Mouse (Mus musculus): ENCODE data around the gene Dclre1b. TPM values are rescaled to one million over a fixed set of nuclear protein-coding genes. Genes with fewer than 3 reads are reported as not detected.

Gene Dclre1b
- polyA plus RNA-seq, 1 experiment from 2014 or later = 29.8 TPM

- Histone ChIP-seq H3K27ac (ENCODE audit: low read length) (no peak overlapping the region), H3K4me3 (ENCODE audit: low read length) (no peak overlapping the region), H3K27me3 (ENCODE audit: insufficient read depth, low read length) (no peaks in the 10 kb centered on the region), H3K9me3 (ENCODE audit: low read length) (no peaks in the 10 kb centered on the region), H3K4me1 (ENCODE audit: insufficient read depth, low read length) (no peaks in the 10 kb centered on the region), H3K9ac (replicated peaks; ENCODE audit: low read length) (no peak overlapping the region), H3K36me3 (ENCODE audit: insufficient read depth, low read length) (peaks cover 65% of the 10 kb centered on the region), H3K4me2 (replicated peaks; ENCODE audit: low read depth, low read length) (no peak overlapping the region)
- WGBS = 81% methylated on average over 3 of the region's 3 CpGs
- ATAC-seq (ENCODE audit: low FRiP score, low TSS enrichment) = no peak
These were observed 53.9 kb downstream of the Dclre1b start for GRCm38 (mm10) chr3:103755351-103755750.

GRCm38 (mm10) chr3:103751558-103751957 lies 57.7 kb downstream of the Dclre1b start:
- no peak for ATAC-seq (ENCODE audit: low FRiP score, low TSS enrichment)
- peaks cover 66% of the 10 kb centered on the region for H3K36me3 ChIP-seq (ENCODE audit: insufficient read depth, low read length)

More at GRCm38 (mm10) chr3:103751558-103751957, 57.7 kb downstream of the Dclre1b start:
- WGBS = 90% methylated on average over 2 of the region's 2 CpGs
- H3K4me1 ChIP-seq (ENCODE audit: insufficient read depth, low read length) = no peaks in the 10 kb centered on the region
- H3K4me2 ChIP-seq (replicated peaks; ENCODE audit: low read depth, low read length) = no peak overlapping the region
- no peak overlapping the region for H3K4me3 ChIP-seq (ENCODE audit: low read length)
- no peaks in the 10 kb centered on the region for H3K27me3 ChIP-seq (ENCODE audit: insufficient read depth, low read length)
- H3K27ac ChIP-seq (ENCODE audit: low read length) = no peak overlapping the region
- no peak overlapping the region for H3K9ac ChIP-seq (replicated peaks; ENCODE audit: low read length)
- H3K9me3 ChIP-seq (ENCODE audit: low read length) = no peaks in the 10 kb centered on the region

Other genes with a start within 250 kb of the Dclre1b start
- 0.10 and 0.17 TPM in 2 replicates for gene Syt6, start 234.2 kb downstream of the Dclre1b start, polyA plus RNA-seq (2015; fragmentation: Nextera tagmentation; extraction: Ambion mirVana)
- 0.15 and 0.39 TPM in 2 replicates for gene Atg4a-ps, start 163.4 kb downstream of the Dclre1b start, polyA plus RNA-seq (2015; fragmentation: Nextera tagmentation; extraction: Ambion mirVana)
- 62.0 and 63.8 TPM in 2 replicates for gene Olfml3, start 71.4 kb downstream of the Dclre1b start, polyA plus RNA-seq (2015; fragmentation: Nextera tagmentation; extraction: Ambion mirVana)
- gene Gm10964, start 70.1 kb downstream of the Dclre1b start, polyA plus RNA-seq (2015; fragmentation: Nextera tagmentation; extraction: Ambion mirVana) = not detected in 2 replicates
- 10.3 and 11.3 TPM in 2 replicates for gene Hipk1, start 17.9 kb downstream of the Dclre1b start, polyA plus RNA-seq (2015; fragmentation: Nextera tagmentation; extraction: Ambion mirVana)
- gene Ap4b1, start 76 bp upstream of the Dclre1b start, polyA plus RNA-seq (2015; fragmentation: Nextera tagmentation; extraction: Ambion mirVana) = 22.3 and 22.8 TPM in 2 replicates
- 0.11 TPM in 1 of 2 replicates, not detected in the other for gene Gm43064, start 129 bp upstream of the Dclre1b start, polyA plus RNA-seq (2015; fragmentation: Nextera tagmentation; extraction: Ambion mirVana)
- 0.14 TPM in 1 of 2 replicates, not detected in the other for gene Bcl2l15, start 23.2 kb upstream of the Dclre1b start, polyA plus RNA-seq (2015; fragmentation: Nextera tagmentation; extraction: Ambion mirVana)
- gene Ptpn22, start 50.4 kb upstream of the Dclre1b start, polyA plus RNA-seq (2015; fragmentation: Nextera tagmentation; extraction: Ambion mirVana) = 0.80 and 0.82 TPM in 2 replicates
- 8.9 TPM in 2 replicates for gene Rsbn1, start 104.7 kb upstream of the Dclre1b start, polyA plus RNA-seq (2015; fragmentation: Nextera tagmentation; extraction: Ambion mirVana)
- gene Phtf1, start 158.7 kb upstream of the Dclre1b start, polyA plus RNA-seq (2015; fragmentation: Nextera tagmentation; extraction: Ambion mirVana) = 25.9 and 26.8 TPM in 2 replicates

Measured in kidney, embryonic 16.5 days (tissue).